Comparison of ENCODE assay signal across 16 mouse cellular contexts in genomic region chr8:89523336-89523735, GRCm38 (mm10).
"Had no signal": no experiment of that assay in that cellular context is flagged by ENCODE, and none has a peak within 500 bp of the region (broad histone marks: within the 10 kb centered on the region; RNA-seq: fewer than 3 reads in every experiment).

No protein-coding gene starts in this region.

- DNase-seq: retina, postnatal 1 day; right cerebral cortex, adult 18-20 months; right cerebral cortex, postnatal 14 days; right cerebral cortex, postnatal 25 days; right cerebral cortex, postnatal 4 days; spleen, adult 18-20 months; thymus, adult 18-20 months; thymus, adult 2 months; thymus, postnatal 14 days; thymus, postnatal 25 days; thymus, postnatal 36 days; thymus, postnatal 4 days had no signal

- H3K27me3 ChIP-seq: neural tube, embryonic 13.5 days; neural tube, embryonic 15.5 days; stomach, embryonic 15.5 days had no signal

- H3K9me3 ChIP-seq: neural tube, embryonic 13.5 days; neural tube, embryonic 15.5 days; stomach, embryonic 15.5 days had no signal

- H3K4me3 ChIP-seq: neural tube, embryonic 13.5 days; neural tube, embryonic 15.5 days; stomach, embryonic 15.5 days had no signal

- H3K36me3 ChIP-seq: neural tube, embryonic 13.5 days; neural tube, embryonic 15.5 days; stomach, embryonic 15.5 days had no signal

- H3K27ac ChIP-seq: neural tube, embryonic 13.5 days; neural tube, embryonic 15.5 days; stomach, embryonic 15.5 days; stomach, postnatal 0 days had no signal

- H3K4me1 ChIP-seq: neural tube, embryonic 13.5 days; neural tube, embryonic 15.5 days; stomach, embryonic 15.5 days had no signal

- H3K9ac ChIP-seq: neural tube, embryonic 13.5 days; neural tube, embryonic 15.5 days; stomach, embryonic 15.5 days had no signal

- H3K4me2 ChIP-seq: neural tube, embryonic 13.5 days; neural tube, embryonic 15.5 days; stomach, embryonic 15.5 days had no signal
